Mouse (Mus musculus) liver, adult 2 months (tissue): ENCODE measurements around the gene Cop1. TPM values are rescaled to one million over a fixed set of nuclear protein-coding genes. Genes with fewer than 3 reads are reported as not detected.
A peak's percentile ranks its signal among the peaks of the same experiment; 100 is the strongest.

Source experiments
- DNase-seq: peaks from one replicate; pipeline ENCODE4 v3.0.0-alpha.2; 2011; ENCODE audit warnings: low read depth, low spot score; ENCODE audit errors: extremely low read depth
- H3K27ac ChIP-seq: fragments of 200-500 bp; replicated peaks from 2 replicates; pipeline ENCODE4 v1.5.1; 2012; ENCODE audit warnings: low read depth, mild to moderate bottlenecking, control low read depth, inconsistent platforms, low read length; ENCODE audit not compliant: insufficient read depth
- H3K27me3 ChIP-seq: fragments of 200-500 bp; 2 replicates; pipeline ENCODE4 v1.6.1; 2012; ENCODE audit warnings: mild to moderate bottlenecking, moderate library complexity, low read length, inconsistent platforms; ENCODE audit not compliant: control insufficient read depth, insufficient read depth
- H3K36me3 ChIP-seq: fragments of 200-500 bp; 2 replicates; pipeline ENCODE4 v1.6.1; 2012; ENCODE audit warnings: low read length, inconsistent platforms; ENCODE audit not compliant: control insufficient read depth, insufficient read depth
- H3K4me1 ChIP-seq: fragments of 200-500 bp; 2 replicates; pipeline ENCODE4 v1.6.1; 2011; ENCODE audit warnings: low read length; ENCODE audit not compliant: control insufficient read depth, insufficient read depth
- H3K4me3 ChIP-seq: fragments of 200-500 bp; 2 replicates; pipeline ENCODE4 v1.5.1; 2011; ENCODE audit warnings: low read depth, mild to moderate bottlenecking, control low read depth, low read length, moderate library complexity; ENCODE audit not compliant: insufficient read depth
- H3K79me2 ChIP-seq: fragments of 200-500 bp; 2 replicates; pipeline ENCODE4 v1.6.1; 2012; ENCODE audit warnings: inconsistent platforms, mild to moderate bottlenecking, low read length, moderate library complexity; ENCODE audit not compliant: control insufficient read depth, insufficient read depth
- H3K9ac ChIP-seq: fragments of 200-500 bp; 2 replicates; pipeline ENCODE4 v1.6.1; 2012; ENCODE audit warnings: low read depth, mild to moderate bottlenecking, control low read depth, inconsistent platforms, low read length
- CTCF ChIP-seq: fragments of 200-500 bp; IDR thresholded peaks from 2 replicates; pipeline ENCODE4 v1.5.1; 2011; ENCODE audit warnings: low read depth, low read length, control low read depth
- POLR2A ChIP-seq: fragments of 200-500 bp; IDR thresholded peaks from 2 replicates; pipeline ENCODE4 v1.6.1; 2011; ENCODE audit warnings: low read length, control low read depth; ENCODE audit not compliant: insufficient read depth; ENCODE audit errors: extremely low read depth
- WGBS: fragments of 180-500 bp; shearing (Covaris S2); methylation state at CpG from one replicate; pipeline ENCODE4 v1.1.7; 2018; 5-methylcytosine and 5-hydroxymethylcytosine counted together
- polyA plus RNA-seq: library from polyadenylated mRNA; depleted of rRNA; stranded (reverse); fragments of >200 nt; gene quantifications from 2 replicates; pipeline ENCODE4 v1.2.3, GENCODE M21; 2012
- total RNA-seq: library from RNA; depleted of rRNA; stranded (reverse); fragments of >200 nt; gene quantifications from 2 replicates; pipeline ENCODE4 v1.2.3, GENCODE M21; 2014

Gene Cop1
- total and polyA plus RNA-seq, 2 experiments: 30.4 to 94.6 TPM

DNA sequence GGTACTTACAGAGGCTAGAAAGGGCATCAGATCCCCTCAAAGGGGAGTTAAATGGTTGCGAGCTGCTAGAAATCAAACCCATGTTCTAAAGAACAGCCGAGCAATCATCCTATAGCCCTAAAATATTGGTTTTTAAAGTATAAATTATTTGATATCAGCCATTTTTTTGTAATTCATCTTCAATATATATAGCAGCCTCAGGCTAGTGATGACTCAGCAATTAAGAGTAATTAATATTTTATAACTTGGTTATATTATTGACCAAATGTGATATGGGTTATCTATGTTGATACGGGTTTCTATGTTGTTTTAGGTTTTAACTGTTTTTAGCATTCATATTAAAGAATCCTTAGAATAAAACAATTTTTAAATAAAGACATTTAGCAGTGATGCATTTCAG lies 31.7 kb downstream of the Cop1 start:
- 96% methylated on average over 3 of the region's 3 CpGs for WGBS
- 0 out of 2 replicates have a peak, but pooled peaks cover 2% of the 10 kb centered on the region for H3K4me1 ChIP-seq

DNA sequence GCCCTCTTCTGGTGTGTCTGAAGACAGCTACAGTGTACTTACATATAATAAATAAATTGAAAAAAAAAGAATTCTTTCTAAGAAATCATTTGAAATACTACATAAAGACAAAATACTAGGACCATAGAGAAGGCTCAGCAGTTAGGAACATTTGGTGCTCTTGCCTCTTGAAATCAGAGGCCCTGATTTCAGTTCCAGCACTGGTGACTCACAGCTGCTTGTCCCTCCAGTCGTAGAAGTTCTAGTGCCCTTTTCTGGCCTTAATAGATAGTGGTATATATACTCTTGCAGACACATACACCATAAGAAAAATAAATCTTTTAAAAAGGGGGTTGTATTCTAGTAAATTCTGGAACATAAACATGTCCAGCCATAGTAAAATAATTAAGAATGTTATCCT lies 48.0 kb downstream of the Cop1 start:
- TF ChIP-seq CTCF (no peak), POLR2A (no peak)
- no peak for DNase-seq
- H3K4me3 ChIP-seq: no peak overlapping the region
- H3K79me2 ChIP-seq: no peaks in the 10 kb centered on the region; the same call in 1 of the 2 replicates
- peaks cover 13% of the 10 kb centered on the region for H3K36me3 ChIP-seq
- no peak overlapping the region for H3K9ac ChIP-seq
- WGBS: 88% methylated on average over 1 of the region's 1 CpGs
- H3K4me1 ChIP-seq: no peaks in the 10 kb centered on the region
- no peaks in the 10 kb centered on the region for H3K27me3 ChIP-seq
- no peak overlapping the region for H3K27ac ChIP-seq

More for the DNA sequence above, 31.7 kb downstream of the Cop1 start:
- Histone ChIP-seq H3K9ac (no peak overlapping the region), H3K27ac (no peak overlapping the region), H3K4me3 (no peak overlapping the region), H3K36me3 (peaks cover 14% of the 10 kb centered on the region), H3K27me3 (no peaks in the 10 kb centered on the region), H3K79me2 (peaks cover 3% of the 10 kb centered on the region; the same call in 1 of the 2 replicates)
- no peak for DNase-seq
- TF ChIP-seq CTCF (no peak), POLR2A (no peak)

DNA sequence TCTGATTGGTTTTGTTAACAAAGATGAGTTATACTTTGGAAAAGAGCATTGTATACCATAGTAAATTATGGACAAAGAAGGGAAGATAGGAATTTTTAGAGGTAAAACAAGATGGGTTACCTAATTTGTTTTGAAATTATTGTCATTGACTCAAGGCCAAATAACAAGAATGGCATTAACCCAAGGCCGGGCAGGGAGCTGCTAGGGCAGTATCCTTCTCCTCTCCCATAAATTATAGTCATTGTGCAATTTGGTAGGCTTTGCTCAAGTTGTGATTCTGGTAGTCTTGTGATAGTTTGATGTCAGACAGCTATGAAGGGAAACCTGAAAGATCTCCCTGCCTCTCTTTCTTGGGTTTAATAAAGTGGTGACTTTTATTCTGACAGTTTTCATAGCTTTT lies 49.7 kb downstream of the Cop1 start:
- no peak for TF ChIP-seq CTCF
- TF ChIP-seq POLR2A: no peak
- H3K36me3 ChIP-seq: peaks cover 17% of the 10 kb centered on the region
- no peaks in the 10 kb centered on the region for H3K4me1 ChIP-seq
- no peaks in the 10 kb centered on the region; the same call in 1 of the 2 replicates for H3K79me2 ChIP-seq
- DNase-seq: peak; percentile 47
- H3K27me3 ChIP-seq: no peaks in the 10 kb centered on the region
- H3K27ac ChIP-seq: no peak overlapping the region
- 32% methylated on average over 1 of the region's 1 CpGs for WGBS
- no peak overlapping the region for H3K9ac ChIP-seq
- no peak overlapping the region for H3K4me3 ChIP-seq

DNA sequence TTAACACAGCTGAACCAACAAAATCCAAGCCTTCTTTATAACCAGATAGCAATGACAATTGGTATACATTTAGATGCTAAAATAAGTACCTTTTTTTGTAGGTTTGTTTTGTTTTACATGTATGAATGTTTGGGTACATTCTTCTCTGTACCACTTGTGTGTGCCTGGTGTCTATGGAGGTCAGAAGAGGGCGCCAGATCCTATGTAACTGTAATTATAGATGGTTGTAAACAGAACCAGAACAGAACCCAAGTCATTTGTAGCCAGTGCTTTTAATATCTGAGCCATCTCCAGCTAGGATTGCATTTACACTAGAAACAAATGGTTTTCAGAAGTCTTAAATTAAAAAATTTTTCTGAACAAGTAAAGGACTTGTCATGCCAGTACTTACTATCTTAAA lies 54.7 kb downstream of the Cop1 start:
- Histone ChIP-seq H3K79me2 (no peaks in the 10 kb centered on the region), H3K36me3 (peaks cover 16% of the 10 kb centered on the region), H3K4me3 (no peak overlapping the region), H3K4me1 (no peaks in the 10 kb centered on the region), H3K27me3 (no peaks in the 10 kb centered on the region), H3K9ac (no peak overlapping the region), H3K27ac (no peak overlapping the region)
- TF ChIP-seq POLR2A: no peak
- TF ChIP-seq CTCF: no peak
- no peak for DNase-seq
- WGBS: 88% methylated on average over 1 of the region's 1 CpGs

DNA sequence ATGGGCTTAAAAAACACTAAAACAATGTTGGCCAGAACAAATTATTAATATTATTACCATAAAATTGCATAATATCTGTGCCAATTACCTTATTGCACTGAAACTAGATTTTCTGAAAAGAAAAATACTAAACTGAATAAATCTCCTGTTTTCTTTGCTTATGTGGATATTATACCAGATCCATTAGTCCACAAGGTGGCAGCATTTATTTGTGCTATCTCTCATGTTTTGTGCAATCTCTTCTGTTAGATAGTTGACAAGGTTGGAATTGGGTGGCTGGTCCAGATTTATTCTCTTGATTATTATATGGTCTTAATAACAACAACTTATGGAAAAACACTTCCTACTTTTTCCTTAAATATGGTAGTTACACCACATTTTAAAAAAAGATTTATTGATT lies 58.1 kb downstream of the Cop1 start:
- Histone ChIP-seq H3K9ac (no peak overlapping the region), H3K27me3 (no peaks in the 10 kb centered on the region), H3K4me3 (no peak overlapping the region), H3K4me1 (no peaks in the 10 kb centered on the region), H3K79me2 (no peaks in the 10 kb centered on the region), H3K36me3 (peaks cover 17% of the 10 kb centered on the region), H3K27ac (no peak overlapping the region)
- TF ChIP-seq POLR2A: no peak
- TF ChIP-seq CTCF: peak; percentile 34; the same call in 1 of the 2 replicates
- peak; percentile 57 for DNase-seq

DNA sequence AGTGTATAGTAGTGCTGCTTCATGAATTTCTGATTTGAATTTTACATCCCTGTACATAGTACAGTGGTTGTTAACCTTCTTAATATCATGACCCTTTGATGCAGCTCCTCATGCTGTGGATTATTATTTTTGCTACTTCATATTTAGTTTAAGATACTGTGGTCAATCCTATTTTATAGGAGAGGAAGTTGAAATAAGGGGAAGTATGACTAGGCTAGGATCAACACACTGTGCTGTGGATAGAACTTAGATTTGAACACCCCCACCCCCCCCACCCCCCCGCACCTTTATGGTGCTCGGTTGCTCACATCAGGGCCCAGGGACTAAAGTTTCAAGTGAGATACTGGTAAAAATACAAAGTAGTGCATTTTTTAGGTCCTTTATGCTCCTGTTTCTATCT lies 58.7 kb downstream of the Cop1 start:
- no peak for TF ChIP-seq POLR2A
- Histone ChIP-seq H3K27me3 (no peaks in the 10 kb centered on the region), H3K4me1 (no peaks in the 10 kb centered on the region), H3K4me3 (no peak overlapping the region), H3K27ac (no peak overlapping the region), H3K79me2 (no peaks in the 10 kb centered on the region), H3K36me3 (peaks cover 16% of the 10 kb centered on the region), H3K9ac (no peak overlapping the region)
- DNase-seq: no peak
- WGBS: 98% methylated on average over 2 of the region's 2 CpGs
